Mouse (Mus musculus) thymus, postnatal 10 days (tissue): Measurements from ENCODE around the gene Sfswap.
A peak's percentile ranks its signal among the peaks of the same experiment; 100 is the strongest.

ENCODE experiments used
- DNase-seq, 2 experiments: peaks; one replicate each; pipeline ENCODE4 v3.0.0; 2021; ENCODE audit warnings: low spot score in 2 of 2

Gene Sfswap

GRCm38 (mm10) chr5:129529571-129529970 lies 28.6 kb downstream of the Sfswap start:
- no peak for DNase-seq

GRCm38 (mm10) chr5:129533731-129534130 lies 32.7 kb downstream of the Sfswap start:
- DNase-seq: no peak

GRCm38 (mm10) chr5:129534500-129534899 lies 33.5 kb downstream of the Sfswap start:
- DNase-seq: no peak

GRCm38 (mm10) chr5:129535021-129535420 lies 34.0 kb downstream of the Sfswap start:
- no peak for DNase-seq

GRCm38 (mm10) chr5:129535431-129535830 lies 34.4 kb downstream of the Sfswap start:
- no peak for DNase-seq

- no peak for DNase-seq
These were observed 37.8 kb downstream of the Sfswap start for GRCm38 (mm10) chr5:129538826-129539225.

GRCm38 (mm10) chr5:129542236-129542635 lies 41.2 kb downstream of the Sfswap start:
- DNase-seq: no peak

GRCm38 (mm10) chr5:129545787-129546186 lies 44.8 kb downstream of the Sfswap start:
- no peak for DNase-seq

GRCm38 (mm10) chr5:129549716-129550115 lies 48.7 kb downstream of the Sfswap start:
- DNase-seq: no peak

GRCm38 (mm10) chr5:129550790-129551189 lies 49.8 kb downstream of the Sfswap start:
- no peak for DNase-seq

GRCm38 (mm10) chr5:129551991-129552390 lies 51.0 kb downstream of the Sfswap start:
- no peak for DNase-seq

GRCm38 (mm10) chr5:129553642-129554041 lies 52.6 kb downstream of the Sfswap start:
- no peak for DNase-seq

GRCm38 (mm10) chr5:129558591-129558990 lies 57.6 kb downstream of the Sfswap start:
- no peak for DNase-seq

- no peak for DNase-seq
These were observed 58.3 kb downstream of the Sfswap start for GRCm38 (mm10) chr5:129559283-129559682.

GRCm38 (mm10) chr5:129562342-129562741 lies 61.3 kb downstream of the Sfswap start:
- DNase-seq: no peak

GRCm38 (mm10) chr5:129568596-129568995 lies 67.6 kb downstream of the Sfswap start:
- DNase-seq: no peak

- no peak for DNase-seq
These were observed 77.2 kb downstream of the Sfswap start for GRCm38 (mm10) chr5:129578201-129578600.

GRCm38 (mm10) chr5:129580046-129580445 lies 79.0 kb downstream of the Sfswap start:
- no peak for DNase-seq

- DNase-seq: no peak
These were observed 79.6 kb downstream of the Sfswap start for GRCm38 (mm10) chr5:129580572-129580971.

GRCm38 (mm10) chr5:129581015-129581414 lies 80.0 kb downstream of the Sfswap start:
- DNase-seq: no peak

GRCm38 (mm10) chr5:129583331-129583730 lies 82.3 kb downstream of the Sfswap start:
- DNase-seq: no peak

- peak; percentile 83 to 88 for DNase-seq
These were observed 83.0 kb downstream of the Sfswap start, which contains the start of gene Mmp17 for GRCm38 (mm10) chr5:129583761-129584582. Gene Mmp17 (plus strand): TSS chr5:129584169.
